In genomic region chr6:121219406-121219805, GRCm38 (mm10) we compare ENCODE assay signal across 16 mouse cellular contexts. TPM values are rescaled to one million over a fixed set of nuclear protein-coding genes. Genes with fewer than 3 reads are reported as not detected.
DNase-seq lines count a peak whose midpoint lies in the region; ATAC-seq lines count a peak whose summit lies in the region.
"Had no signal": no experiment of that assay in that cellular context is flagged by ENCODE, and none has a peak within 500 bp of the region (broad histone marks: within the 10 kb centered on the region; RNA-seq: fewer than 3 reads in every experiment).

No protein-coding gene starts in this region.

- peak; percentile 87 for DNase-seq in gastrocnemius, adult 18-20 months (ENCODE audit: low spot score)
- DNase-seq in gastrocnemius, postnatal 4 days (ENCODE audit: low spot score in 2 of 2) = no peak
- DNase-seq in adipocyte (ENCODE audit: low spot score) = peak; percentile 32
- DNase-seq in gastrocnemius, postnatal 36 days = peak; percentile 34 to 38
- DNase-seq in heart, postnatal 14 days = peak; percentile 41 to 62
- DNase-seq in lung, postnatal 25 days (ENCODE audit: low spot score) = no peak
- DNase-seq: cerebellum, adult 9-11 months; kidney, adult 18-20 months; kidney, postnatal 10 days; left cerebral cortex, postnatal 4 days; liver; lung, postnatal 10 days had no signal

- no peak for ATAC-seq in cerebellum, adult (ENCODE audit: insufficient number of reproducible peaks, low FRiP score, low TSS enrichment)
- ATAC-seq: forebrain, embryonic 14.5 days; midbrain, embryonic 15.5 days had no signal

- intact Hi-C loops in gastrocnemius, postnatal 36 days (cut with DNase I) = no loop called here
- intact Hi-C loops in heart, postnatal 14 days (cut with DNase I) = no loop called here

RNA-seq across cellular contexts. Expression of gene Tuba8, which starts 8.9 kb away (rescaled TPM):
- 100 to 1,000 TPM; 193 to 210 TPM for total RNA-seq in gastrocnemius, adult 18-20 months (2021)
- total RNA-seq in gastrocnemius, postnatal 4 days (2021) = 10 to 100 TPM; 26.4 to 36.8 TPM
- total RNA-seq in gastrocnemius, postnatal 36 days (2021) = 100 to 1,000 TPM; 183 to 207 TPM
- 100 to 1,000 TPM in 1 of 2 experiments, 10 to 100 TPM in 1; 78.5 to 115 TPM for total RNA-seq in heart, postnatal 14 days (2021)
- total RNA-seq: CH12.LX had no signal

RNA-seq across cellular contexts. Expression of gene Usp18, which starts 26.3 kb away (rescaled TPM):
- total RNA-seq in gastrocnemius, adult 18-20 months (2021) = 1 to 10 TPM in 1 of 2 experiments, under 1 TPM in 1; 0.91 to 1.4 TPM
- 1 to 10 TPM; 1.0 to 1.2 TPM for total RNA-seq in gastrocnemius, postnatal 4 days (2021)
- 1 to 10 TPM in 1 of 2 experiments, under 1 TPM in 1; 0.48 to 1.2 TPM for total RNA-seq in gastrocnemius, postnatal 36 days (2021)
- total RNA-seq in heart, postnatal 14 days (2021) = 1 to 10 TPM in 1 of 2 experiments, under 1 TPM in 1; 0.86 to 1.0 TPM
- total RNA-seq: left cerebral cortex, postnatal 4 days had no signal

RNA-seq across cellular contexts. Expression of gene Pex26, which starts 35.9 kb away (rescaled TPM):
- total RNA-seq in gastrocnemius, adult 18-20 months (2021) = 1 to 10 TPM; 2.9 TPM
- total RNA-seq in gastrocnemius, postnatal 4 days (2021) = 1 to 10 TPM; 5.8 to 6.1 TPM
- total RNA-seq in gastrocnemius, postnatal 36 days (2021) = 1 to 10 TPM; 2.2 to 2.9 TPM
- total RNA-seq in heart, postnatal 14 days (2021) = 1 to 10 TPM; 8.1 to 8.4 TPM

Comparison
In these comparisons a context has a peak if more than half of its experiments do, and no peak if none do; other contexts are left out.
1. DNase-seq: peak in gastrocnemius, adult 18-20 months (single experiment), adipocyte (single experiment), gastrocnemius, postnatal 36 days (2 of 2) and heart, postnatal 14 days (2 of 2); none in gastrocnemius, postnatal 4 days (0 of 2) and lung, postnatal 25 days (single experiment).